Mouse (Mus musculus) neural tube, embryonic 12.5 days (tissue): ENCODE measurements around the gene Jmjd4. TPM values are rescaled to one million over a fixed set of nuclear protein-coding genes. Genes with fewer than 3 reads are reported as not detected.
A peak's percentile ranks its signal among the peaks of the same experiment; 100 is the strongest.

Experiments
- ATAC-seq: fragments of 200-750 bp; cut with Nextera tagmentation; 2 replicates; pipeline ENCODE4 v1.8.0; 2017; ENCODE audit warnings: low read depth, mild to moderate bottlenecking, moderate TSS enrichment, moderate library complexity; ENCODE audit not compliant: low FRiP score
- H3K27ac ChIP-seq: fragments of 300-500 bp; sonication (generic); 2 replicates; pipeline ENCODE4 v1.5.1; 2016
- H3K27me3 ChIP-seq: fragments of 300-500 bp; sonication (generic); replicated peaks from 2 replicates; pipeline ENCODE4 v1.6.1; 2016; ENCODE audit warnings: mild to moderate bottlenecking
- H3K36me3 ChIP-seq: fragments of 300-500 bp; sonication (generic); 2 replicates; pipeline ENCODE4 v1.6.1; 2016; ENCODE audit warnings: mild to moderate bottlenecking
- H3K4me1 ChIP-seq: fragments of 300-500 bp; sonication (generic); 2 replicates; pipeline ENCODE4 v1.6.1; 2016
- H3K4me2 ChIP-seq: fragments of 300-500 bp; sonication (generic); replicated peaks from 2 replicates; pipeline ENCODE4 v1.6.1; 2016; ENCODE audit warnings: mild to moderate bottlenecking
- H3K4me3 ChIP-seq: fragments of 300-500 bp; sonication (generic); 2 replicates; pipeline ENCODE4 v1.5.1; 2016
- H3K9ac ChIP-seq: fragments of 300-500 bp; sonication (generic); 2 replicates; pipeline ENCODE4 v1.6.1; 2016; ENCODE audit warnings: mild to moderate bottlenecking
- H3K9me3 ChIP-seq: fragments of 300-500 bp; sonication (generic); 2 replicates; pipeline ENCODE4 v1.6.1; 2016; ENCODE audit warnings: mild to moderate bottlenecking
- WGBS: fragments of 180-500 bp; shearing (Covaris S2); methylation state at CpG from one replicate; pipeline ENCODE4 v1.1.7; 2016; 5-methylcytosine and 5-hydroxymethylcytosine counted together
- polyA plus RNA-seq: library from polyadenylated mRNA; unstranded; fragments of >200 nt; fragmentation: Nextera tagmentation; extraction: Ambion mirVana; gene quantifications from 2 replicates; pipeline ENCODE4 v1.2.1, GENCODE M21; 2016

The Jmjd4 gene
- polyA plus RNA-seq, 1 experiment from 2014 or later: 14.5 TPM

DNA sequence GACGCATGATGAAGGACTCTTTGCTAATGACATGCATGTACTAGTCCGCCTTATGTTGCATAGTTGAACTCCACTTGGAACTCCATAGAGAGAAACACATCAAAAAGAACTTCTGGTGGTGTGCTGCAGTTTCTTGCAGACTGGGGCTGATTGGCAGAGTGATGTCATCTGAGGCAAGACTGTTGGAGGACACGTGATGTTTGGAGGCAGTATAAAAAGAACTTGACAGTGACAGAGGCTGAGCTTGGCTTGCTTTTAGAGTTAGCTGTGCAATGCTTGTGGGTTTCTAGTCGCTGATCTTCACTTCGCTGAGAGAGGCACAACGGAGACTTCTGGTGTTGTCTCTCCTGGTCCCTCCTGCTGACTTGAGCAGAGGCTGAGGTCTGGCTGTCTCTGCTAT is 27.4 kb downstream of the Jmjd4 start:
- H3K27ac ChIP-seq: no peak overlapping the region

DNA sequence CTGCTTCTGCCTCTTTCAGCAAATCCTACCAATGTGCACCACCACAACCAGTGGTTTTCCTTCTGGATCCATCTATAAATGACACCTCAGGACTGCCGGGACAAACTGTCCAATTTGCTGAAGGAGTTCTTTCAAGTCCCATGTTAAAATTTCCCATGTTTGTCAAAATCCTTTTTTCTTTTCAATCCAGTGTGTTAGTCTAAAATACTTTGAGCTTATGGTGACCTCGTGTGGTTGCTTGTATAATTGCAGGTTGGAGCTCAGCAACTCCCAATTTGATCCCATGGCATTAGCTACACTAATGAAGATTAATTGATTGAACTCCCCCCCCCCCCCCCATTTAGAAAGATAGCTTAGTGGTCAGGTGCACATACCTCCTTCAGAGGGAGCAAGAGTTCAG is 33.4 kb downstream of the Jmjd4 start:
- 11% methylated on average over 2 of the region's 2 CpGs for WGBS
- H3K9ac ChIP-seq: no peak overlapping the region
- H3K9me3 ChIP-seq: no peaks in the 10 kb centered on the region
- peaks cover 26% of the 10 kb centered on the region for H3K36me3 ChIP-seq
- ATAC-seq: no peak
- no peaks in the 10 kb centered on the region for H3K4me1 ChIP-seq
- H3K27ac ChIP-seq: no peak overlapping the region
- H3K27me3 ChIP-seq: no peaks in the 10 kb centered on the region
- no peak overlapping the region for H3K4me3 ChIP-seq
- no peak overlapping the region for H3K4me2 ChIP-seq

More for the DNA sequence above, 27.4 kb downstream of the Jmjd4 start:
- H3K4me3 ChIP-seq: no peak overlapping the region
- WGBS: 75% methylated on average over 6 of the region's 6 CpGs
- no peak overlapping the region for H3K9ac ChIP-seq
- H3K4me1 ChIP-seq: no peaks in the 10 kb centered on the region
- ATAC-seq: no peak
- no peaks in the 10 kb centered on the region for H3K27me3 ChIP-seq
- no peaks in the 10 kb centered on the region for H3K36me3 ChIP-seq
- H3K9me3 ChIP-seq: no peaks in the 10 kb centered on the region
- H3K4me2 ChIP-seq: no peak overlapping the region

DNA sequence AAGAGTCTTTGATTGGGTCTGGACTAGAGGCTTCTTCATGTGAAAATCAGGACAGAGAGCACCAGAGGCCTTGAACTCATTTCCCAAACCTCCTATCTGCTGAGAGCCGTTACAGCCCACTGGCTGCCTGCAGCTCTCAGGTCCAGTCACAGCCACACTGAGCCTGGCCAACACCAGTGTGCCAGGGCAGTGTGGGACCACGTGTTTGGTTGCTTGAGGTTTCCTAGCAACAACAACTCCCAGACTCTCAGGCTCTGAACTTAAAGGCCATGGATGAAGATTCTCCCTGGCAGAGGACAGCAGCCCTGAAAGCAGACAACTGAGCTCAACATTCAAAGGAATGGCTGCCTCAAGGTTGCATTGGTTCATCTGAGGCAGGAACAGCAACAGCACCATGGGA is 35.8 kb downstream of the Jmjd4 start:
- ATAC-seq: no peak

DNA sequence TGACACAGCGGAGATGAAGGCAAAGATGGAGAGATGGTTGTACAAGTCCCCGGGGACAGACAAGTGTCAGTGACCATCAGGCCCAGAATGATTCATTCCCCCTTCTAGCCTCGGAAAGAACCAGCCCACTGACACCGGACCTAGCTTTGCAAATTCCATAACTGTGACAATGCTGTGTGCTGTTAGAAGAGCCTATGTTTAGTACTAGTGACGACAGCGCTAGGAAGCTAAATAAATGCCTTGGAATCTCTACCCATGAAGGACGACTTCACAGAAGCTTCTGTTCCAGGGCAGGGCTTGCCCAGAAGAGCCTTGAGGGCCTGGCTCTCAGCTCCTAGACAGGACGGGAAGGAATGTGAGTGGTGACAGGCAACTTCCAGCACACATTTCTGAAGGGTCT is 36.4 kb downstream of the Jmjd4 start:
- WGBS: 86% methylated on average over 8 of the region's 8 CpGs
- H3K4me2 ChIP-seq: no peak overlapping the region
- H3K4me1 ChIP-seq: no peaks in the 10 kb centered on the region
- H3K9ac ChIP-seq: no peak overlapping the region
- H3K36me3 ChIP-seq: peaks cover 51% of the 10 kb centered on the region
- no peaks in the 10 kb centered on the region for H3K27me3 ChIP-seq
- H3K27ac ChIP-seq: no peak overlapping the region
- no peak overlapping the region for H3K4me3 ChIP-seq
- no peak for ATAC-seq
- H3K9me3 ChIP-seq: no peaks in the 10 kb centered on the region

More for the DNA sequence above, 35.8 kb downstream of the Jmjd4 start:
- H3K27ac ChIP-seq: no peak overlapping the region
- no peak overlapping the region for H3K9ac ChIP-seq
- no peaks in the 10 kb centered on the region for H3K4me1 ChIP-seq
- H3K4me2 ChIP-seq: no peak overlapping the region
- no peaks in the 10 kb centered on the region for H3K27me3 ChIP-seq
- WGBS: 62% methylated on average over 2 of the region's 2 CpGs
- no peaks in the 10 kb centered on the region for H3K9me3 ChIP-seq
- peaks cover 45% of the 10 kb centered on the region for H3K36me3 ChIP-seq
- H3K4me3 ChIP-seq: no peak overlapping the region

DNA sequence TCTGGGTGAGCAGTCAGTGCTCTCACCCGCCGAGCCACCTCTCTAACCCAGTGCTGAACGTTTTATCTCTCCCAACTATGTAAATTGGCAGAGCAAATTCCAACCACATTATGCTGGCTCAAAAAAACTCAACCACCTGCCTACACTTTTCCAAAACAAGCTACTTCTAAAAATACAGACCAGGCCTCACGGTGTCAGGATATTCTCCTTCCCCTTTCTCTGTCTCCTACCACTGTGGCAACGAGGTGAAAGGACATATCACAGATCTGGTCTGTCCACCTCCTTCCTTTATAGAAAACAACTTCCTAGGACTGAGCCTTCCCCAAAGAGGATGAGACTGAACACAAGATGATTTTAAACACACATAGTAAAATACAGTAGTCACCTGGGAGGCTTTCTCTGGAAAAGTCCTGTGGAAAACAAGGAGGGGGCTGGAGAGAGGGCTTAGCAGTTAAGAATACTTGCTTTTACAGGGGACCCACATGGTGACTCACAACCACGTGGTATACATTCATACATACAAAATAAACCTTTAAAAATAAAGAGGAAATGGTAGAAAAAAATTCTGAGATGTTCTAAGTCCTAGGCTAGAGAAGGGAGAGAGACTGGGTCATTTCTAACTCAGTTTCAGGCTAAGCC is 46.9 kb downstream of the Jmjd4 start:
- H3K4me2 ChIP-seq: no peak overlapping the region
- H3K27ac ChIP-seq: no peak overlapping the region
- H3K4me3 ChIP-seq: no peak overlapping the region
- no peak overlapping the region for H3K9ac ChIP-seq
- no peaks in the 10 kb centered on the region for H3K27me3 ChIP-seq
- ATAC-seq: no peak
- peaks cover 95% of the 10 kb centered on the region for H3K36me3 ChIP-seq
- no peaks in the 10 kb centered on the region for H3K9me3 ChIP-seq
- WGBS: 93% methylated on average over 6 of the region's 6 CpGs
- H3K4me1 ChIP-seq: no peaks in the 10 kb centered on the region

DNA sequence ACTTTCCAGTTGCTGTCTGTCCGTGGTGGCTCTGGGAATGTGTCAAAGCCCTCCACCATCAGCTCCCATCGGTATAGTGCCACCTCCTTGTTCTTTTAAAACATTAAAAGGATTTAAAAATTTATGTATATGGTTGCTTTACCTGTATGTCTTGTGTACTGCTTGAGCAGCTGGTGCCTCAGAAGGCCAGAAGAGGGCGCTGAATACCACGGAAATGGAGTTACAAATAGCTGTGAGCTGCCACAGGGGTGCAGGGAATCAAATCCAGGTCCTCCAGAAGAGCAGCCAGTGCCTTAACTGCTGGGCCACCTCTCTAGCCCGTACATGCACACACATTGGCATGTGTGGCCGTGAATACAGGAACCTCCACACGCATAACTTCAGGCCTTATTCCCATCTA is 47.9 kb downstream of the Jmjd4 start:
- Histone ChIP-seq H3K4me3 (no peak overlapping the region), H3K4me1 (no peaks in the 10 kb centered on the region), H3K9ac (no peak overlapping the region), H3K9me3 (no peaks in the 10 kb centered on the region), H3K27me3 (no peaks in the 10 kb centered on the region), H3K27ac (no peak overlapping the region), H3K4me2 (no peak overlapping the region), H3K36me3 (peaks cover 95% of the 10 kb centered on the region)
- no peak for ATAC-seq
- WGBS: 91% methylated on average over 7 of the region's 7 CpGs

DNA sequence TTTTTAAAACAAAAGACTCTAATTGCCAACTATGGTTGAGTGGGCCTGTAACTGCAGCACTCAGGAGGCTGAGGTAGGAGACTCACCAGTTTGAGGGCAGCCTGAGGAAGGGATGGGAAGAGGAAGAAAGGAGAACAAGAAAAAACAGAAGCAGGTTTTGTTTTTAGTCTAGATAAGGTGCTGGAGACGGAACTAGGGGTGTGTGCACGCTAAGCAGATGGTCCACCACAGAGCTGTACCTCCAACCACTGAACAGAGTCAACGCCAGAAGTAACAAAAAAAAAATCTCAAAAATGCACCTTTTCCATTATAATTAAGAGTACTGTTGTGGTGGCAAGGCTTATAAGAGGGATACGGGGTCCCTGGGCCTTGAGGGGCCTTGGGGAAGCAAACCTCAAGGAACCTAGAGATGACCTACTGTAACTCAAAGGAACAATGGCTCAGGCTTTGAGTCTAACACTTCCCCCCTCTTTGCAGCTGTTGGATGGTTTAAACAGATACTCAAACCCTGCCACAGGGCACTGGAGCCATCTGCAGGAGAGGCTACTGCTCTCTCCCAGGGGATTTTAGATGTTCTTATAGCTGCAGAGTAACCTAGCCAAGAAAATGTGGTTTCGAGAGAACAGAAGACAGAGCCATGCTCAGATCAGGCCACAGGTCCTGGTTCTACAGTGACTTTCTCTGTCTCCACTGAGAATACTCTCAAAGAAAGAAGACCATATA is 52.3 kb downstream of the Jmjd4 start:
- WGBS: 92% methylated on average over 5 of the region's 5 CpGs
- no peaks in the 10 kb centered on the region for H3K9me3 ChIP-seq
- H3K9ac ChIP-seq: no peak overlapping the region
- no peaks in the 10 kb centered on the region for H3K27me3 ChIP-seq
- no peak overlapping the region for H3K4me3 ChIP-seq
- ATAC-seq: no peak
- H3K4me1 ChIP-seq: peaks cover 11% of the 10 kb centered on the region
- H3K36me3 ChIP-seq: peaks cover 73% of the 10 kb centered on the region
- H3K27ac ChIP-seq: no peak overlapping the region
- no peak overlapping the region for H3K4me2 ChIP-seq

DNA sequence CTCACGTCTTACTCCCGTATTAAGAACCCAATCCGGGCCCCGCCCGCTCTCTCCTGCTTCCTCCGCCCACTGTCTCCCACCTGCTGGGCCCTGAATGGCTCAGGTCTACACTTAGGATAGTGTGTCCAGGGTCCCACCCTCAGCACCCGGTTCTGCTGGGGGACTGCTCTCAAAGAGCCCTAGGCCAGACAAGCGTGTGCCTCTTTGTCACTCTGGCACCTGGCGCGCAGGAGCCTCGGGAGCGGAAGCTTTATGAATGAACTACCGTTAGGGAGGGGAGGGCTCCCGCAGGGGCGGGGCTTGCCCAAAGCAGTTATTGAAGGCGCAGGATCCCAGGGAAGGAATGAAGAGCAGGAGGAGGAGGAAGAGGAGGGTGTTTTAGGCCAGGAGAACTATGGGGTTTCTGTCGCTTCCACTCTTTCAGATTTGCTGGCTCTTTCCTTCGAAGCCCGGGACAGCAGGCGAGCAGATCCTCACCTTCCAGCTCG is 55.5 kb downstream of the Jmjd4 start:
- H3K9me3 ChIP-seq: no peaks in the 10 kb centered on the region
- peak overlapping the region; percentile 83 for H3K4me3 ChIP-seq
- peak; percentile 55 for ATAC-seq
- WGBS: under 1% methylated on average over 21 of the region's 21 CpGs
- H3K27me3 ChIP-seq: no peaks in the 10 kb centered on the region
- H3K4me2 ChIP-seq: peak overlapping the region; percentile 95
- peak overlapping the region; percentile 90 for H3K9ac ChIP-seq
- peaks cover 16% of the 10 kb centered on the region for H3K4me1 ChIP-seq
- peak overlapping the region; percentile 83 for H3K27ac ChIP-seq
- peaks cover 41% of the 10 kb centered on the region for H3K36me3 ChIP-seq

DNA sequence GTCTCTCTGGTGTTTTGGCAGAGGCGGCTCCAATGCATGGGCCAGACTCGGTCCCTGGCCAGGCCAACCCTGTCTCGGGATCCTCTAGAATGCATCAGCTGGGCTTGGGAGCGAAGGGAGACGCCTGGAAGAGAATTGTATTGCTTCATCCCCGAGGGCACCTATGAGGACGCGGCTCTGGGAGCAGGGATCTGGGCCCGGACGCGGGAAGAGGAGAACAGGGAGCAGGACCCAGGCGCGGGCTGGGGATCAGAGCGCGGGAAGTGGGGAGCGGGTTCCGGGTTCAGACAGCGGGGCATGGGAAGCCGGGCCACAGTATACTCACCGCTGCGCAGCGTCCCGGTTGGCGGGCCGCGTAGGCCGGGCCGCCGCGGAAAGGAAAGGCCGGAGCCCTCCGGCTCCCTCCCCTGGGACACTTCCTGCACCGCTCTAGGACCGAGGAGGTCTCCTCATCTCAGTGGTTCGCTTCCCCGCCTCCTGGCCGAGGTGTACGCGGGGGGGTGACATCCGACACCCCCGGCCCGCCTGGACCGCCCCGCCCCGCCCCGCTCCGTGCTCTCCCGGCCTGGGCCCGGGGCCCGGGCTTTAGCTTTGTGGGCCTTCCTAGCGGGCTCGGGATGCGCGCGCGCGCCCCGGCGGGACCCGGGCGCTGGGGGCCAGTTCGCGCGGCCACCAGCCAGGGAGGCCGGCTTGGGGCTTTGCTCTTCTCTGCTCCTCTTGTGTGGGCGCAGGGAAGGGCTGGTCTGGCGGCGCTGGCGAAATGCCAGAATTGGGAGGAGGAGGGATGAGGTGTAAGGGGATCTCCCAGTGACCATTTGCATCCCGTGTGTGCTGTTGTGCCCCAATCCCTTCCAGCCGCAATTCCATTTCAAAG is 56.2 kb downstream of the Jmjd4 start:
- peaks cover 40% of the 10 kb centered on the region for H3K36me3 ChIP-seq
- under 1% methylated on average over 67 of the region's 71 CpGs for whole genome bisulfite sequencing

DNA sequence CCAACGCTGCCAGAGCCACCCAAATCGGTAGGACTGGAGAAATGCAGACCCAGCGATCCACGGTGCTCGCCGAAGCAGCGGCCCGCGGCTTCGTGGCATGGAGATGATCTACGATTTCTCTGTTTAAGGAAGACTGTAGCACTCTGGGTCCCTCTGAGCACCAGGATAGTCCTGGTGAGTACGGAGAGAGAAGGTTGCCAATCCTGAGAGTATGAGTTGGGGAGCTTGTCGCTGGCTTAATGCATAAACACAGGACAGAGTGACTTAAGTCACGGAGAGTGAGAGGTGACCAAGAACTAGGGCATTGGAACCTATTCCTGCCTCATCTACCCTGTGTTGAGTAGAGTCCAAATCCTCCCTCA is 56.8 kb downstream of the Jmjd4 start:
- Histone ChIP-seq H3K9me3 (no peaks in the 10 kb centered on the region), H3K27me3 (no peaks in the 10 kb centered on the region), H3K4me3 (peak overlapping the region; percentile 83), H3K9ac (peak overlapping the region; percentile 90), H3K27ac (peak overlapping the region; percentile 83; the same call in 1 of the 2 replicates), H3K36me3 (peaks cover 34% of the 10 kb centered on the region), H3K4me1 (peaks cover 16% of the 10 kb centered on the region), H3K4me2 (peak overlapping the region; percentile 95)
- peak; percentile 35 for ATAC-seq
- under 1% methylated on average over 14 of the region's 14 CpGs for WGBS

More for the DNA sequence above, 56.2 kb downstream of the Jmjd4 start:
- H3K9ac ChIP-seq: peak overlapping the region; percentile 90
- H3K27ac ChIP-seq: peak overlapping the region; percentile 83
- H3K4me1 ChIP-seq: peaks cover 16% of the 10 kb centered on the region
- ATAC-seq: peak; percentile 87
- peak overlapping the region; percentile 95 for H3K4me2 ChIP-seq
- H3K4me3 ChIP-seq: peak overlapping the region; percentile 83
- no peaks in the 10 kb centered on the region for H3K27me3 ChIP-seq
- no peaks in the 10 kb centered on the region for H3K9me3 ChIP-seq
